Mouse (Mus musculus): ENCODE results near the gene Ccdc57.
"Not testable (repeated sequence)": the region's sequence is repeated elsewhere in the genome, so short reads cannot be mapped to it uniquely, and the experiment has no call there.

The Ccdc57 gene

GRCm38 (mm10) chr11:120903159-120903850, 29.4 kb downstream of the Ccdc57 start:
- no peak for DNase-seq (ENCODE audit: low spot score in 2 of 2)

- DNase-seq (ENCODE audit: low spot score in 2 of 2) = no peak
Measured at GRCm38 (mm10) chr11:120902487-120903142, 30.1 kb downstream of the Ccdc57 start.

- DNase-seq (ENCODE audit: low spot score in 2 of 2) = no peak
Measured at GRCm38 (mm10) chr11:120901729-120902486, 30.8 kb downstream of the Ccdc57 start.

GRCm38 (mm10) chr11:120900276-120901244, 32.1 kb downstream of the Ccdc57 start:
- no peak for DNase-seq (ENCODE audit: low spot score in 2 of 2)

GRCm38 (mm10) chr11:120898114-120898548, 34.5 kb downstream of the Ccdc57 start:
- no peak for DNase-seq (ENCODE audit: low spot score in 2 of 2)

DNA sequence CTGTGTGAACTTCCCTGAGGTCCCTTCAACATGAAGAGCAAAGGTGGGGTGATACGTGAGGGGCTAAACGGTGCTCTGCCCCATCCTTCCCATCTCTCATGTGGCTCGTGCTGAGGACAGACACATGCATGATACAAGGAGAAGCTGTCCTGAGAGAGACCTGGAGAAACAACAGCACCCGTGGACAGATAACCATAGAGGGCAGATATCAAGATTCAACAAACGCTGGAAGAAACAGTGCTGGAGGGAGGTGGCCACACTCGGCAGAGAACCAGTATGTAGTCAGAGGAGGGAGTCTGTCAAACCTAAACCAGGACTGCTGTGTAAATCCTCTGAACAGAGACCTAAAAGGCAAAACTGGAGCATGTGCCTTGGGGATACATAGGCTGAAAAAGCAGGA, 37.2 kb downstream of the Ccdc57 start:
- no peak for DNase-seq (ENCODE audit: low spot score in 2 of 2)

GRCm38 (mm10) chr11:120894397-120894796, 38.3 kb downstream of the Ccdc57 start:
- no peak for DNase-seq (ENCODE audit: low spot score in 2 of 2)

- DNase-seq (ENCODE audit: low spot score in 2 of 2) = no peak
Measured at GRCm38 (mm10) chr11:120889216-120889615, 43.5 kb downstream of the Ccdc57 start.

DNA sequence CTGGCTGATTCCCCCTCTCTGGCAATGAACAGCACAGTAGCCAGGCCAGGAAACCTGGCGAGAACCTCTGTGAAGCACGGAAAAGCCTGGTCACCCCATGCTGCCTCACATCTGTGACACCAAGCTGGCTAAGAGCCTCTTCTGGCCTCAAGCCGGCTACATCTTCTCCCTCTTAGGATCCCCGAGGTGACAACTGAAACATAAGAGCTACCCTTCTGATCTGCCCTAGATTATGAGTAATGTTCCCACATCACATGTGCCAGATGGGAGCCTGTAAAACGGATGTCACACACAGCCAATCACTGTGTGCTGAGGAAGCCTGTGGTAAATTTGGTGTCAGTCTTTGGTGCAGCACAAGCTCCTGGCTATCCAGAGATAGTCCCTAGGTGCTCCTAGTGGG, 44.0 kb downstream of the Ccdc57 start:
- no peak for DNase-seq (ENCODE audit: low spot score in 2 of 2)

GRCm38 (mm10) chr11:120887502-120887901, 45.2 kb downstream of the Ccdc57 start:
- no peak for DNase-seq (ENCODE audit: low spot score in 2 of 2)

DNA sequence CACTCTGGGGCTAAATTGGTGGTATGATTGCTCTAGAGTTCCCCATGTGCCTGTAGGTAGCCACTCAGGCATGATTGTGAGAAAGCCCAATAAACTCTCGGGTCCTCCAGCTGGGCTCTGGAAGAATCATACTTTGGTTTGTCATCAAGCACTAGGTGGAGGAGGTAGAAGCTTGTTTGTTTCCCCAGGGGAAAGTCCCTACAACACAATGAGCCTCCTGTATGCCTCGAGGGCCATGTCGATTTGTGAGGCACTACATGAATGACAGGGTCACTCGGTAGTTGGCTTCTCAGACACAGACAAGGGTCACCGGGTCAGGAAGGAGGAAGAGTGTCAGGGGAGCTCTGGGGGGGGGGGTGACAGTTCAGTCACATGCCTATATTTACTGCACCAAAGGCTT, 46.2 kb downstream of the Ccdc57 start:
- no peak for DNase-seq (ENCODE audit: low spot score in 2 of 2)

DNA sequence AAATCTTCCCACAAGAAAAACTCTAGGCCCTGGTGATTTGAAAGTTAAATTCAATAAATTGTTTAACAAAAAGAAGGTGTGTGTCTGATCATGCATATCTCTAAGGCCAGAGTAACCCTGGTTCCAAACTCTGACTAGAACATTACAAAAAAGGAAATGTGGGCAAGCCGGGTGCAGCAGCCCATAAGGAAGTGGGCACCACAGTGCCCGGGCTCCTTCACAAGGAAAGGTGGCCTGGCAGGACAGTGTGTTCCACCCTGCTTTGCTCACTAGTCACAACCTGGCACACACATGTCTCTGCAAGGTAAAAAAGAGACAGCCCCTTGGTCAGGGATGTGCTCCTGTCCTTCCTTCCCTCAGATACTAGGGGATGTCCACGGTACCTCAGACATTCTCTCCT, 49.1 kb downstream of the Ccdc57 start:
- no peak for DNase-seq (ENCODE audit: low spot score in 2 of 2)

GRCm38 (mm10) chr11:120882931-120883330, 49.7 kb downstream of the Ccdc57 start:
- DNase-seq (ENCODE audit: low spot score in 2 of 2) = no peak

DNA sequence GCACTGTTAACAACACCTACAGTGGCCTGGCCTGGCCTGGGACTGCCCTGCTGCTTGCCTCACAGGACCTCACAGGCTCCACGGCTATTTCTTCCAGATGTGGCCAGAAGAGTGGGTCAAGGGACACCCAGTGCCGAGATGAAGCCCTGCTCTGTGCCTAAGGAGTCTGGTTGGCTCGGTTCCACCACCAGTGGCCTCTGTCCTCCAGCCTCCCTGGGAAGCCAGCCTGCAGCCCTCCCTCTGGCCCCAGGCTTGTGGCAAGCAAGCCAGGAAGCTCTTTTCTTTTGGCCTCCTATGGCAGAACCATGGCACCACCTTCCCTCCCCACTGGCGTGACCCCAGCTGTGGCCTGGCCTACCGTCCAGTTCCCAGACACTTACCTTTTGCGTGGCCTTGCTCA, 59.5 kb downstream of the Ccdc57 start:
- peak; percentile 42 to 53 for DNase-seq (ENCODE audit: low spot score in 2 of 2)

- no peak for DNase-seq (ENCODE audit: low spot score in 2 of 2)
Measured at GRCm38 (mm10) chr11:120871521-120871920, 61.2 kb downstream of the Ccdc57 start.

- no peak for DNase-seq (ENCODE audit: low spot score in 2 of 2)
Measured at GRCm38 (mm10) chr11:120865816-120866215, 66.9 kb downstream of the Ccdc57 start.

GRCm38 (mm10) chr11:120862819-120863218, 69.9 kb downstream of the Ccdc57 start:
- DNase-seq (ENCODE audit: low spot score in 2 of 2) = no peak

DNA sequence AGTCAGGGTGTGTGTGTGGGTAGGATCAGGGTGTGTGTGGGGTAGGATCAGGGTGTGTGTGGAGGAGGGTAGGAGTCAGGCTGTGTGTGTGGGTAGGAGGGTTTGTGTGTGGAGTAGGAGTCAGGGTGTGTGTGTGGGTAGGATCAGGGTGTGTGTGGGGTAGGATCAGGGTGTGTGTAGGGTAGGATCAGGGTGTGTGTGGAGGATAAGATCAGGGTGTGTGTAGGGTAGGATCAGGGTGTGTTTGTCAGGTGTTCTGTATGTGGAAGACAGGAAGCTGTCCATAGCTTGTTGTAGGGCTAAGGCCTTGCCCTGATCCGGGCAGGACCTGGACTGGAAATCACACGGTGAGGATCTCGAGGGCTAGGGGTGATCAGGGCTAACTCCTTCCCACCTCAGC, 76.7 kb downstream of the Ccdc57 start:
- not testable (repeated sequence) for DNase-seq (ENCODE audit: low spot score in 2 of 2)

DNA sequence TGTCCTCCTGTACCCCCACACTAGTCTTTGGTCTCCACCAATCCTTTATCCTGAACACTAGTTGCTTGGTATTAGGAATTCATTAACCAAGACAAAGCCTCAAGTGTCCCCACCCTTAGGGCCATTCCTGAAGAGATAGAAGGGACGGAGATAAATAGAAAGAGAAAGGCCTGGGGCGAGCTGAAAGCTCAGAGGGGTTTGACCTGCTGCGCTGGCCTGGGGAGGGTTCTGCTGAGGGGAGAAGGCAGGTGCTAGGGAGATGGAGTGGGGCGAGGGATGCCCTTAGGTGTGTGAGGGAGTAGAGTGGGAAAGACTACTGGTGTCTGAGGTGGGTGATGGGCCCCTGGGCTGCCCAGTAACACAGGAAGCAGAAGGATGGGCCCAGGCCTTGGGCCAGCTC, 78.9 kb downstream of the Ccdc57 start:
- no peak for DNase-seq (ENCODE audit: low spot score in 2 of 2)

DNA sequence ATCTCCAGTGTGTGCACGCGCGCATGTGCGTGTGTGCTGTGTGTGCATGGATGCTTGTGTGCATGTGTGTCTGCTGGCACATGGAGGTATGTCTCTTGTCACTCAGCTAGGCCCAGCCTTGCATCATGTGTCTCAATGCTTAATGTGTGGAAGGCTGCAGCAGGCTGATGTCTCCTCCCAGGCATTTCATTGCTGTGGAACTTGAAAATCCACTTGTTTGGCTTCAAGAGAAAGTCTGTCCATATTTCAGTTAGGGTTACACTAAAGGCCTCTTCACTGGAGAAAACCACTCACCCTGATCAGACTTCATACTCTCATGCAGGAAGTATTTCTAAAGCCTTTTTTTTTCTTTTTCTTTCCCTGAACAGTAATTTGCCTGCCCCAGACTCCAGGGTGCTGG, 79.5 kb downstream of the Ccdc57 start:
- no peak for DNase-seq (ENCODE audit: low spot score in 2 of 2)

DNA sequence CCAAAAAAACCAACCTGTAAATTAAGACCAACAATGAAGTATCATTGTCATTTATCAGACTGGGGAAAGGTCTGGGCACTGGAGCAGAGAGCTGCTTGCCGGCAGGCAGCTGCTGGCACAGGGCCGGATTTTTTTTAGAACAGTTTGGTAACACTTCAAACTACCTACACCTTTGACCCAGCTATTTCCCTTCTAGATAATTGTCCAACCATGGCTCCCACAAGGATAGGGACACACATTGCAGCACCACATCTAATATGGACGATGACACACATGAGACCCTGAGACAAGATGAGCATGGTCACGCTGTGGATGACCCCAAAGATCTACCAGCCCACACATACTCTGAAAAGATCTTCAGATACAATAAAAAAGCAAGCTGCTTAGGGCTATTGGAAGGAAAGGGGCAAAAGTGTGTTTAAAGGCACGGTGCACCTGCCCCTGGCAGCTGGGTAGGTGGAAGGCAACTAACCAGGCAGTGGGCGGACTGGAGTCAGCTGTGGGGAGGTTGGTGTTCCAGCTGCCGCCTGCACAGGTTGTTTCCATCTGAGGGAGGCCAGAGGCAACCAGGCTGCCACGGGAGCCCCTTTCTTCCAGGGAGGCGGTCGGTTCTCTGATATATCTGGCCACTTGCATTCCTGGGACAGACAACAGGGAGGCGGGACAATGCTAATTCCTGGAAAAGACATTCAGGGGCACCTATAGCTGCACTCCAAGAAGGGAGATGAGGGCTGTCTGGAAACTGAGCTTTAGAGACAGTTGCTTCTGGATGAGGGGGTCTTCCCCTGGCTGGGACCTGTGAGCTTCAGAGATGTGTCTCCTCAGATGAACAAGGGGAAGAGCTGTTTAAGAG, 80.4 kb downstream of the Ccdc57 start:
- DNase-seq (ENCODE audit: low spot score in 2 of 2) = no peak

Measured in right cerebral cortex, postnatal 10 days (tissue).